Mouse (Mus musculus): ENCODE results near the gene Ndufaf1.
A peak's percentile ranks its signal among the peaks of the same experiment; 100 is the strongest.

- TF ChIP-seq E2F4 (IDR thresholded peaks at IDR 0.05; ENCODE audit: insufficient read depth) (peak; percentile 89), MAX (IDR thresholded peaks at IDR 0.05; ENCODE audit: low read depth) (no peak), MYOD1 (IDR thresholded peaks at IDR 0.05; ENCODE audit: control insufficient read depth in 1 of 3, insufficient read length in 2 of 3, low read depth in 2 of 3) (peak in 1 of 3 experiments; percentile 28), MYOG (IDR thresholded peaks at IDR 0.05; ENCODE audit: control insufficient read depth in 1 of 3, insufficient read depth in 1 of 3, insufficient read length in 2 of 3, low read depth in 2 of 3) (no peak), USF1 (IDR thresholded peaks at IDR 0.05; ENCODE audit: low read depth) (no peak), SRF (IDR thresholded peaks at IDR 0.05; ENCODE audit: control insufficient read depth, insufficient read length, low read depth) (no peak), POLR2A (IDR thresholded peaks at IDR 0.05; ENCODE audit: insufficient read length, low read depth) (peak; percentile 54), POLR2AphosphoS2 (IDR thresholded peaks at IDR 0.05; ENCODE audit: insufficient read length, low read depth) (peak; percentile 20), CEBPB (IDR thresholded peaks at IDR 0.05; ENCODE audit: insufficient read depth, poor library complexity, severe bottlenecking) (no peak), TCF12 (IDR thresholded peaks at IDR 0.05; ENCODE audit: insufficient read depth, poor library complexity, severe bottlenecking) (no peak), TCF3 (IDR thresholded peaks at IDR 0.05; ENCODE audit: insufficient read length, low read depth) (no peak)
Measured at GRCm38 (mm10) chr2:119618199-119618982, 44.2 kb downstream of the Ndufaf1 start, which contains the start of the genes Nusap1 and Oip5.
